Mouse (Mus musculus) intestine, embryonic 14.5 days (tissue): Measurements from ENCODE around the gene Heatr1. TPM values are rescaled to one million over a fixed set of nuclear protein-coding genes. Genes with fewer than 3 reads are reported as not detected.

Source experiments
- ATAC-seq: fragments of 200-750 bp; cut with Nextera tagmentation; replicated peaks from 2 replicates; pipeline ENCODE4 v1.8.0; 2017; ENCODE audit warnings: low read depth, moderate number of reproducible peaks, moderate TSS enrichment, moderate library complexity; ENCODE audit not compliant: low FRiP score, low TSS enrichment
- DNase-seq: peaks from one replicate; pipeline ENCODE4 v3.0.0-alpha.2; 2018; ENCODE audit warnings: low spot score
- H3K27ac ChIP-seq: fragments of 300-500 bp; sonication (generic); 2 replicates; pipeline ENCODE4 v1.5.1; 2014; ENCODE audit warnings: low read depth, mild to moderate bottlenecking, control low read depth
- H3K27me3 ChIP-seq: fragments of 300-500 bp; sonication (generic); replicated peaks from 2 replicates; pipeline ENCODE4 v1.6.1; 2014; ENCODE audit warnings: low read length, control low read depth; ENCODE audit not compliant: control insufficient read depth, insufficient read depth
- H3K36me3 ChIP-seq: fragments of 300-500 bp; sonication (generic); 2 replicates; pipeline ENCODE4 v1.6.1; 2014; ENCODE audit warnings: low read length, control low read depth; ENCODE audit not compliant: control insufficient read depth, insufficient read depth
- H3K4me1 ChIP-seq: fragments of 300-500 bp; sonication (generic); replicated peaks from 2 replicates; pipeline ENCODE4 v1.6.1; 2014; ENCODE audit warnings: low read length, control low read depth, mixed read lengths; ENCODE audit not compliant: control insufficient read depth, insufficient read depth
- H3K4me2 ChIP-seq: fragments of 300-500 bp; sonication (generic); 2 replicates; pipeline ENCODE4 v1.6.1; 2014; ENCODE audit warnings: low read length
- H3K4me3 ChIP-seq: fragments of 300-500 bp; sonication (generic); 2 replicates; pipeline ENCODE4 v1.5.1; 2014; ENCODE audit warnings: low read depth, low read length, control low read depth, mixed read lengths
- H3K9ac ChIP-seq: fragments of 300-500 bp; sonication (generic); 2 replicates; pipeline ENCODE4 v1.6.1; 2014; ENCODE audit warnings: mild to moderate bottlenecking, low read length
- H3K9me3 ChIP-seq: fragments of 300-500 bp; sonication (generic); 2 replicates; pipeline ENCODE4 v1.6.1; 2016; ENCODE audit warnings: low read length, control low read depth; ENCODE audit not compliant: control insufficient read depth
- WGBS: fragments of 180-500 bp; shearing (Covaris S2); extraction: QIAGEN DNeasy Blood & Tissue Kit; methylation state at CpG from one replicate; pipeline ENCODE4 v1.1.7; 2014; 5-methylcytosine and 5-hydroxymethylcytosine counted together
- polyA plus RNA-seq: library from polyadenylated mRNA; unstranded; fragments of >200 nt; fragmentation: Nextera tagmentation; extraction: Ambion mirVana; gene quantifications from 2 replicates; pipeline ENCODE4 v1.2.1, GENCODE M21; 2014

Gene Heatr1
- polyA plus RNA-seq, 1 experiment from 2014 or later = 31.1 TPM

- no peak overlapping the region for H3K4me3 ChIP-seq
- no peaks in the 10 kb centered on the region for H3K4me1 ChIP-seq
- ATAC-seq = no peak
- no peak overlapping the region for H3K27ac ChIP-seq
- no peak overlapping the region for H3K9ac ChIP-seq
- no peaks in the 10 kb centered on the region for H3K9me3 ChIP-seq
- no peak for DNase-seq
- no peak overlapping the region for H3K4me2 ChIP-seq
- H3K36me3 ChIP-seq = peaks cover 83% of the 10 kb centered on the region
- no peaks in the 10 kb centered on the region for H3K27me3 ChIP-seq
- WGBS = 87% methylated on average over 5 of the region's 5 CpGs
Observed at GRCm38 (mm10) chr13:12433843-12434242, 39.0 kb downstream of the Heatr1 start.

DNA sequence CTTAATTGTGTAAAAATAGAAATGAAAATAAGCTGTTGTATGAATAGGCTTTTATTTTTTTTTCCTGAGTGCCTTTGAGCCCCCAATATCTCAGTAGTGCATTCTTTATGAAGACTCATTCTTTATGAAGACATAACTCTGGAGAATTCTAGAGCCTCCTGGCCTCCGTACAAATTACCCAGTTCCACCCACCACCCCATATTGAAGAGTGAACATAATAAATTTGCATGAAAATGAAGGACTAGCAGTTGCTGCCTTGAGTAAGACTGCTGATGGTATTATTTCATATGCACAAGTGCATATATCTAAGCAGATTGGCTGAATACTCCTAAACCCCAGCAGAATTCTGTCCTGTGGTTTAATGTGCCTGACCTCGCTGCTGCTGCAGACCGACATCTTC is 44.8 kb downstream of the Heatr1 start:
- Histone ChIP-seq H3K4me3 (no peak overlapping the region), H3K4me2 (no peak overlapping the region), H3K27me3 (no peaks in the 10 kb centered on the region), H3K36me3 (peaks cover 63% of the 10 kb centered on the region), H3K27ac (no peak overlapping the region), H3K9me3 (no peaks in the 10 kb centered on the region), H3K9ac (no peak overlapping the region), H3K4me1 (no peaks in the 10 kb centered on the region)
- WGBS = 92% methylated on average over 3 of the region's 3 CpGs
- DNase-seq (no peak), ATAC-seq (no peak)

GRCm38 (mm10) chr13:12440813-12441212 is 46.0 kb downstream of the Heatr1 start:
- no peak overlapping the region for H3K4me2 ChIP-seq
- H3K9ac ChIP-seq = no peak overlapping the region
- H3K27me3 ChIP-seq = no peaks in the 10 kb centered on the region
- DNase-seq = no peak
- H3K9me3 ChIP-seq = no peaks in the 10 kb centered on the region
- peaks cover 51% of the 10 kb centered on the region for H3K36me3 ChIP-seq
- ATAC-seq = no peak
- WGBS = 86% methylated on average over 6 of the region's 6 CpGs
- no peak overlapping the region for H3K27ac ChIP-seq
- H3K4me3 ChIP-seq = no peak overlapping the region
- no peaks in the 10 kb centered on the region for H3K4me1 ChIP-seq

DNA sequence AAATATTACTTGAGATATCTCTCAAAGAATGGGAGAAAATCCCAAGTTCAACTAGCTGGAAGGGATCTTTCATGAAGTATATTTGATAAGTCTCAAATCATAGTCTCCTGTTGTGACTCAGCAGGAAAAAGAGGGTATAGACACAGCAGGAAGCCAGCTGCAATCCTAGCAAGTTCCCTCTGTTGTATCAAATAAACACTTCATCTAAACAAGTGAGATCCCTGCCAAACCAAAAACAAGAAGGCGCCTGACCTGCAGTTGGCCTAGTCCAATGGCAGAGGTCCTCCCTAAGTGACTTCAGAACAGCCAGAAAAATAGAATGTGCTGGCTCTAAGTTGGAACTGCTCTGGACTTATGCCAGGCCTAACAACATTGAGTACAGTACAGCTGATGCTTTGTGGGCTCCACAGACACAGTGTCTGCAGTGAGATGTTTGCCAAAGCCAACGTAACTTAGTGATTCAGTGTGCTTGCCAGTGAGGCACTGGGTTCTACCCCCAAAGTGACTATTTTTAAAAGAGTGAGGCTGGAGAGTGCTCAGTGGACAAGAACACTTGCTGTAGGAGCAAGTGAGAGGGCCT is 47.3 kb downstream of the Heatr1 start:
- H3K4me3 ChIP-seq = no peak overlapping the region
- no peak for ATAC-seq
- no peaks in the 10 kb centered on the region for H3K9me3 ChIP-seq

DNA sequence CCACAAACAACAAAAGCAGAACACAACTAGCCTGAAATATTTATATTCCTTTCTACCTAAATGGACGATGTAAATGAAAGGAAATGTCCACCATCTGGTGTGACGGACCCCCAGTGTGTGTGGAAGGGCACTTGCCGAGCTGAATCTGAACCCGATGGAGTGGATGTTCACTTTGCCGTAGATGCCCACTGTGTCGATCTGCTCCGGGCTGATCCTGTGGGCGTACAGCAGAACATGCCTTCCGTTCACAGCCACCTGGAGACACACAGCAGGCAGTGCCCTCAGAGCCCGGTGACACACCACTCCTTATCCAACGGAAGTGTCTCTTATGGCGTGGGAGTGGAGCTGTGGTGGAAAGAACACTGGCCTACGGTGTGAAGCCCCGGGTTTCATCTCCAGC is 58.3 kb downstream of the Heatr1 start:
- Histone ChIP-seq H3K36me3 (peaks cover 23% of the 10 kb centered on the region; the same call in 1 of the 2 replicates), H3K27ac (no peak overlapping the region)
- WGBS = 82% methylated on average over 14 of the region's 14 CpGs

More for the DNA sequence above, 47.3 kb downstream of the Heatr1 start:
- DNase-seq = no peak
- Histone ChIP-seq H3K9ac (no peak overlapping the region), H3K27ac (no peak overlapping the region), H3K4me1 (no peaks in the 10 kb centered on the region), H3K4me2 (no peak overlapping the region), H3K36me3 (peaks cover 47% of the 10 kb centered on the region), H3K27me3 (no peaks in the 10 kb centered on the region)
- WGBS = 70% methylated on average over 2 of the region's 2 CpGs

DNA sequence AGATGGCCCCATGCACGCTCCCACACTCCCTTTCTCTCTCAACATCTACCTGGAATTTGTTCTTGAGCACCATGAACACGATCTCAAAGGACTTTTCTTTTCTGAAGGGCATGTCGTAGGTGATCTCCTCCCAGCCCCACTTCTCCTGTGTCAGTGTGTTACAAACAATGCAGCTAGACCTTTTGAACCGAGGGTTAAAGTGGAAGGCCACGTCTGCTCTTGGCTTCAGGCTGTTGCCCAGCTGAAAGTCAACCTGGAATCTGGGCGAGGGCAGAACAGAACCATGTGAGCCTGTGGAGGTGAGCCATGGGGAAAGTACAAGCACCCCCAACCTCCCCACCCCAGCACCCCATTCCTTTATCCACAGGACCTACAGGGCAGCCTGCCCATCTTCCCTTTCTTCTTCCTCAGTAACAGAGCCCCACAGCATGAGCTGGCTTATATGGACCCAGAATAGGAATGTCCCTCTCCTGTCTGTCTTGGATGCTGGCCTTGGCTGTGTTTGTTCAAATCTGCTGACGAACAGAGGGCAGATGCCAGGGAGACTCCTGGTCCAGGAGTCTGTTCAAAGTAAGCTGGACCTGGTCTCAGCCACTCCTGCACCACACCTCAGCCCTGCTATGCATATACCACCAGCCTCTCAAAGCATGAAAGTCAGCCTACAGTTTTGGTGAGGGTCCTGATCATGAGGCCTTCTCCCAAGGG is 60.0 kb downstream of the Heatr1 start:
- Histone ChIP-seq H3K4me2 (no peak overlapping the region), H3K27ac (no peak overlapping the region), H3K9me3 (no peaks in the 10 kb centered on the region), H3K9ac (no peak overlapping the region), H3K27me3 (no peaks in the 10 kb centered on the region), H3K4me1 (no peaks in the 10 kb centered on the region), H3K4me3 (no peak overlapping the region), H3K36me3 (peaks cover 23% of the 10 kb centered on the region; the same call in 1 of the 2 replicates)
- no peak for DNase-seq
- ATAC-seq = no peak
- 80% methylated on average over 7 of the region's 7 CpGs for WGBS

More for the DNA sequence above, 58.3 kb downstream of the Heatr1 start:
- Histone ChIP-seq H3K4me2 (no peak overlapping the region), H3K4me1 (no peaks in the 10 kb centered on the region), H3K9me3 (no peaks in the 10 kb centered on the region), H3K4me3 (no peak overlapping the region), H3K9ac (no peak overlapping the region), H3K27me3 (no peaks in the 10 kb centered on the region)
- ATAC-seq = no peak
- DNase-seq = no peak

DNA sequence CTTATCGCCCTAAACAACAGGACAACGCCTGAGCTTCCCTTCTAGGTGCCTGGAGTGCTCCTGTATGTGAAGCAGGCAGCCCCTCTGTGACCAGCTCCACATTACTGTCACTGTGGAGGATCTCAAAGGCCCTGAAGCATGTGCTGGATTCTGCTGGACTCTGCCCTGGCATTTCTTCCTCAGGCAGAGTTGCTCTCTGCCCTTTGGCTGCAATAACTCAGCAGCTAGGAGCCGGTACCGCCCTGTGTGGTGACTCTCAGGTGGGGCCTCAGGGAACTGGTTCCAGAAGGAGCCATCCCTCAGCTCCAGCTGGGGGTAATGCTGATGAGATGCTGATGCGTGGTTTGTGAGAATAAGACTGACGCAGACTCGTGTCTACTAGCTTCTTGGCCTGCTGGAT is 61.9 kb downstream of the Heatr1 start:
- Histone ChIP-seq H3K4me1 (peaks cover under 1% of the 10 kb centered on the region; the same call in 1 of the 2 replicates), H3K36me3 (peaks cover 19% of the 10 kb centered on the region; the same call in 1 of the 2 replicates), H3K27ac (no peak overlapping the region), H3K4me3 (no peak overlapping the region), H3K9ac (no peak overlapping the region), H3K9me3 (no peaks in the 10 kb centered on the region), H3K27me3 (no peaks in the 10 kb centered on the region), H3K4me2 (no peak overlapping the region)
- no peak for ATAC-seq
- 72% methylated on average over 7 of the region's 7 CpGs for WGBS
- no peak for DNase-seq

- Histone ChIP-seq H3K4me3 (peak overlapping the region; percentile 69), H3K4me2 (peak overlapping the region; percentile 60), H3K27ac (peak overlapping the region; percentile 12), H3K9ac (peak overlapping the region; percentile 70), H3K9me3 (no peaks in the 10 kb centered on the region), H3K36me3 (0 out of 2 replicates have a peak, but pooled peaks cover 2% of the 10 kb centered on the region), H3K4me1 (peaks cover 6% of the 10 kb centered on the region; the same call in 1 of the 2 replicates), H3K27me3 (no peaks in the 10 kb centered on the region)
- WGBS = 4% methylated on average over 8 of the region's 8 CpGs
- ATAC-seq = peak; percentile 44
- DNase-seq = peak; percentile 59
Observed at GRCm38 (mm10) chr13:12460443-12460842, 65.6 kb downstream of the Heatr1 start.
